Mouse (Mus musculus): ENCODE results near the gene Plekha4.
"Not testable (repeated sequence)": the region's sequence is repeated elsewhere in the genome, so short reads cannot be mapped to it uniquely, and the experiment has no call there.

The Plekha4 gene

DNA sequence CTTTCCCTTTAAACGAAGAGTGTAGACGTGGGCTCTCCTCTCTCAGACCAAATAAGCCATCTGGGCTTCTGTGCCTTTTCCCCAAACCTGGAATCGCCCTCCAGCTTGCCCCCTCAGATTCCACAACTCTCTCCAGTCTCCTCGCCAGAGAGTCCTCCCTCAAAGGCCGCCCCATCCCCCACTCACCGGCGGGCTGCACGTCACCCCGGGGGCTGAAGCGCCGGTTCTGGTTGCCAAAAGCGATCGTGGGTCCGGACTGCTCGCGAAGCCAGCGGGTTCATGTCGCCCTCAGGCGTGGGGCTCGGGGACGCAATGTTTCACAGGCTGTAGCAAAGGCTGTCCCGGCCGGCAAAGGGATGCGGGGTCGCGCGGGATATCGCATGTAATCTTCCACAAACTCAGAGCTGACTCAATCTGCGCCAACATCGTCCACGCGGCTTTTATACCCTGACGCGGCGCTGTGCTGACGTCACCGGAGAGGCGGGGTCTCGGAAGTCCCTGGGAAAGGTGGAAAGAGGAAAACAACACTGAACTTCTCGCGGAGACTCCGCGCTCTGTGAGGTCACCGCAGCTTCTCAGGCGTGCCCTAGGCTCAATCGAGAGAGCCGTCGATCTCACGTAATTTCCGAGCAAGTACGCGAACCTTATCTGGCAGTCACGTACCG lies at the start of gene Plekha4, which contains the start of gene Ppp1r15a:
Gene Plekha4 (plus strand): TSS at position 522 of the 665 bp plus-strand sequence.
Gene Ppp1r15a (minus strand): TSS at position 460 of the 665 bp plus-strand sequence.
- peak; percentile 95 for DNase-seq (ENCODE audit: low spot score in 2 of 2)

DNA sequence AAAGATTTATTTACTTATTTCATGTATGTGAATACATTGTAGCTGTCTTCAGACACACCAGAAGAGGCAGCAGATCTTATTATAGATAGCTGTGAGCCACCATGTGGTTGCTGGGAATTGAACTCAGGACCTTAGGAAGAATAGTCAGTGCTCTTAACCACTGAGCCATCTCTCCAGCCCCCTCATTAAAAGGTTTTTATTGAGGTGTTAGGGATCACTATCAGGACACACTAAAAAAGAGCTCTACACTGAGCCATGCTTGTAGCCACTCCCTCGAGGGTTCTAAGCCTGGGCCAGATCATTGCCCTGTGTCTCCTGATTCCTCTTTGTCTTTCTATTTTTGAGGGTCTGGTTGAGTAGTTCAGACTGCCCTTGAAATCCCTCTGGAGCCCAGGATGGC lies 49.7 kb upstream of the Plekha4 start:
- no peak for DNase-seq (ENCODE audit: low spot score in 2 of 2)

DNA sequence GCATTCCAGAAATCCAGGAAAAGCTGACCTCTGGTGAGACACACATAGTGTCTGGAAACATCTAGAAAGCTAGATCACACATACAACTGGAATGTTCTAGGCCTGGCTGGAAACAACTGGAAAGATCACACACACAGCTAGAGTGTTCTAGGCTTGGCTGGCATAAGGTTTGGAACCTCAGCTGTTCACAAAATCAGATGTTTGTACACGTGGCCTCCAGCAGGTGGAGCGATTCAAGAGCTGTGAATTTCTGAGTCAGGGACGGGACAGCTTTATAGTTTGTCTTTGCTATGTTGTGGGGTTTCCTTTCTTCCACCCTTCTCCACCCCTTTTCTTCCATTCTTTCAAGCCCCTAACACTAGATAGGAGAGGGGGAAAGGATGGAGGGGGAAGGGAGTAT lies 49.1 kb upstream of the Plekha4 start:
- peak in 1 of 2 experiments; percentile 50 for DNase-seq (ENCODE audit: low spot score in 2 of 2)

DNA sequence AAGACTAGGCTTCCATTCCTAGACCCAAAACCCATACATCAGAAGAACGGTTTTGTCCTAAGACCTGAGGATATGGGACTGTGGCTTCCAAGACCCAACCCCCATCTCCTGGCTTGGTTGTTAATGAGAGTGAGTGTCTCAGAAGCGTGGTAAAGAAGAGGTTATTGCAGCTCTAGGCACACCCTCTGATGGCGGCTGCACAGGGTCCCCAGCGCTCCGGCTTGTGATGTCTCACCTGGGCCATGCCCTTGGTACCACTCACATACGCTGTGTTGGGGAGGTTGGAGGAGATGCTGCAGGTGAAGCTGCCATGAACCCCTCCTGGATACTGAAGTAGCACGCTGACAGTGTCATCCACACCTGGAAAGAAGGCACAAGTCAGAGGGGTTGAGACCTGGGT lies 47.4 kb upstream of the Plekha4 start:
- no peak for DNase-seq (ENCODE audit: low spot score in 2 of 2)

DNA sequence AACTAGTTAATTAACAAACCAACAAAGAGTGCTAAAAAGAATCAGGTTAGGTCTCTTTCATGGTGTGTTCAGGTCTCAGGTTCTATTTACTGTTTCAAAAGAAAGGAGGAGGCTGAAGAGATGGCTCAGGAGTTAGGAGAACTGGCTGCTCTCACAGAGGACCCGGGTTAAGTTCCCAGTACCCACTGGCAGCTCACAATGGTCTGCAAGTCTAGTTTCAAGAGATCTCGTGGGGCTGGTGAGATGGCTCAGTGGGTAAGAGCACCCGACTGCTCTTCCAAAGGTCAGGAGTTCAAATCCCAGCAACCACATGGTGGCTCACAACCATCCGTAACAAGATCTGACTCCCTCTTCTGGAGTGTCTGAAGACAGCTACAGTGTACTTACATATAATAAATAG lies 45.8 kb upstream of the Plekha4 start:
- not testable (repeated sequence) for DNase-seq (ENCODE audit: low spot score in 2 of 2)

GRCm38 (mm10) chr7:45481374-45481927 lies 44.7 kb upstream of the Plekha4 start, which contains the start of gene Tulp2:
Gene Tulp2, plus strand, starts transcription at chr7:45481877.
- DNase-seq (ENCODE audit: low spot score in 2 of 2) = peak; percentile 36 to 60

DNA sequence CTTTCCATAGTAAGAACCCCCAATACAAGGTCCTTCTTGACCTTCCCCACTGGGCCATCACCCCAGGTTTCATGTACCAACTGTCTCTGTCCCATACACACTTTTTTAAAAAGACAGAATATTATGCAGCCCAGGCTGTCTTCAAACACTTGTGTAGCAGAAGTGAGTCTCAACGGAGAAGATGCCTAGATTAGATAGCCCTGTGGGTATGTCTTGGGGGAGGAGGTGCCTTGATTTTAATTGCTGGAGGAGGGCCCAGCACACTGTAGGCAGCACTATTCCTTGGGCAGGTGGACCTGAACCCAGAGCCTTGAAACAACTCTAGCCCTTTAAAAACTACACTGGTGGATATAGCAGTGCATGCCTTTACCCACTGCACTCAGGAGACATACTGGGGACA lies 44.0 kb upstream of the Plekha4 start:
- no peak for DNase-seq (ENCODE audit: low spot score in 2 of 2)

DNA sequence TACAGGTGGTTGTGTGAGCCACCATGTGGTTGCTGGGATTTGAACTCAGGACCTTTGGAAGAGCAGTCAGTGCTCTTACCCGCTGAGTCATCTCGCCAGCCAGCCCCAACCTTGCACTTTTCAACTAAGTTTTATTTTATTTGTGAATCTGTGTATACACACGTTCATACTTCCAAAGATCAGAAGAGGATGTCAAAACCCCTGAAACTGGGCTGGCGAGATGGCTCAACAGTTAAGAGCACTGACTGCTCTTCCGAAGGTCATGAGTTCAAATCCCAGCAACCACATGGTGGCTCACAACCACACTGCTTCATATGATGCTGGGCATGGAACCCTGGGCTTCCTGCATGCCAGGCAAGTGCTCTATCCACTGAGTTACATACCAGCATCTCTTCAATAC lies 41.1 kb upstream of the Plekha4 start:
- not testable (repeated sequence) for DNase-seq (ENCODE audit: low spot score in 2 of 2)

- DNase-seq (ENCODE audit: low spot score in 2 of 2) = no peak
These were observed 40.0 kb upstream of the Plekha4 start for GRCm38 (mm10) chr7:45486158-45486557.

GRCm38 (mm10) chr7:45486761-45487415 lies 39.2 kb upstream of the Plekha4 start, which contains the start of gene Gm45808:
Gene Gm45808, minus strand, starts transcription at chr7:45486811.
- no peak for DNase-seq (ENCODE audit: low spot score in 2 of 2)

- DNase-seq (ENCODE audit: low spot score in 2 of 2) = no peak
These were observed 38.3 kb upstream of the Plekha4 start for GRCm38 (mm10) chr7:45487861-45488292.

GRCm38 (mm10) chr7:45488293-45489204 lies 37.6 kb upstream of the Plekha4 start, which contains the start of gene Dhdh:
Gene Dhdh, minus strand, starts transcription at chr7:45488805.
- peak; percentile 32 to 37 for DNase-seq (ENCODE audit: low spot score in 2 of 2)

DNA sequence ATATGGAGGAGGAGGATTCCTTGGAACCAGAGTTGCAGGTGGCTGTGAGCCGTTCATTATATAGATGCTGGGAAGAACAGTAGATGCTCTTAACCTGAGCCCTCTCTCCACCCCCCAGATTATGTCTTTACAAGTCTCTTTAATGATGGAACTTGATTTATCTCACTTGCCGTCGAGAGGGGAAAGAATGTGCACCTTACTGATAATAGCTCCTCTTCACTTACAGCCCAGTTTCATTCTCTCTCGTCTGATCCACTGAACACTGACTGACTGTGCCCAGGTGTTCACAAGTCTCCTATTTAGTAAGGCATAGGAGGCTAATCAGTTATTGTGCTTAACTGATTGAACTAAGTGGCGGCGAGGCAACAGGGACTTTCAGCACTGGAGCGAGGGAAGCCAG lies 36.6 kb upstream of the Plekha4 start:
- DNase-seq (ENCODE audit: low spot score in 2 of 2) = no peak

GRCm38 (mm10) chr7:45490822-45491221 lies 35.3 kb upstream of the Plekha4 start:
- no peak for DNase-seq (ENCODE audit: low spot score in 2 of 2)

GRCm38 (mm10) chr7:45491264-45491663 lies 34.9 kb upstream of the Plekha4 start:
- no peak for DNase-seq (ENCODE audit: low spot score in 2 of 2)

GRCm38 (mm10) chr7:45492225-45492844 lies 33.8 kb upstream of the Plekha4 start:
- no peak for DNase-seq (ENCODE audit: low spot score in 2 of 2)

GRCm38 (mm10) chr7:45492951-45493350 lies 33.2 kb upstream of the Plekha4 start:
- DNase-seq (ENCODE audit: low spot score in 2 of 2) = no peak

DNA sequence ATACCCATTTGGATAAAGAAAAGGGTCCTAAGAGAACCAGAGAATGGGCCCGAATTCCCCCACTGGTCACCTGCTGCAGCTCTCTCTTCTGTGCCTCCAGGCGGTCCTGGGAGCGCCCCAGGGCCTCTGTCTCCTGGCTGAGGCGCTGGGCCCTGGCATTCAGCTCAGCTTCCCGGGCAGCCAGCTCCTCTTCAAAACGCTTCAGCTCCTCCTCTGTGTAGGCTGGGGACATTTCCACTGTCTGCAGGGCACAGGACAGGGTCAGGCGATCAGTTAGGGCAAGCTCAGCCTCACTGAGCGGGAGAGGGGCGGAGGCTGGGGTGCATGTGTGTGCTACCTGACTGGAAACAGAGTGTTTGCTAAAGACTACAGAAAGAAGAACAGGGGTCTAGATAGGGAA lies 31.6 kb upstream of the Plekha4 start:
- DNase-seq (ENCODE audit: low spot score in 2 of 2) = no peak

GRCm38 (mm10) chr7:45498427-45498826 lies 27.7 kb upstream of the Plekha4 start:
- DNase-seq (ENCODE audit: low spot score in 2 of 2) = no peak

GRCm38 (mm10) chr7:45507583-45507982 lies 18.5 kb upstream of the Plekha4 start:
- no peak for DNase-seq (ENCODE audit: low spot score in 2 of 2)

- DNase-seq (ENCODE audit: low spot score in 2 of 2) = peak in 1 of 2 experiments; percentile 26
These were observed 17.6 kb upstream of the Plekha4 start for GRCm38 (mm10) chr7:45508561-45508960.

All from spleen, postnatal 14 days (tissue).